Mouse (Mus musculus) adrenal gland, adult 18-20 months (tissue): ENCODE results near the gene Gm49373. TPM values are rescaled to one million over a fixed set of nuclear protein-coding genes. Genes with fewer than 3 reads are reported as not detected.
"Not testable (repeated sequence)": the region's sequence is repeated elsewhere in the genome, so short reads cannot be mapped to it uniquely, and the experiment has no call there.

ENCODE experiments used
- DNase-seq, 2 experiments: peaks; one replicate each; pipeline ENCODE4 v3.0.0; 2021 to 2022; ENCODE audit warnings: low spot score in 2 of 2
- total RNA-seq, 2 experiments: library from RNA; stranded (reverse); gene quantifications; 1 replicate in 1 of 2; 2 replicates in 1 of 2; pipeline ENCODE4 v1.2.3; 2021

Gene Gm49373
- total RNA-seq, 2 experiments from 2014 or later, result 0.53 to 0.80 TPM

DNA sequence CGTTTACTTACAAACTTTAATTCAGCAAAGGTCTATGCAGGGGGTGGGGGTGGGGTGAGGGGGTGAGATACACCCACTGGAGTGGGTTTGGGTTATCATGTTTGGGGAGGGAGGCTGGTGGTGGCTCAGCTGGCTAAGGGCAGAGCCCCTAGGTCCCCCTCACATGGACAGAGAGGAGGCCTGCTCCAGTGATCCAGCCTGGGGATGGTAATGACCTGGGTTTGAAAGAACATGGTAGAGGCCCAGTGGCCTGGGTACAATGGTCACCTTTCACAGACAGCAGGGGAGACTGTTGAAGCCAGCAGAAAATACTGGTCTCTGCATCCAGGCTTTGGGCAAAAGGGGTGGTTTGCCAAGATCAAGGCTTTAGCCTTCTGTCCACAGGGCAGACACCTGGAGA is 1.3 kb upstream of the Gm49373 start:
- DNase-seq, result no peak

DNA sequence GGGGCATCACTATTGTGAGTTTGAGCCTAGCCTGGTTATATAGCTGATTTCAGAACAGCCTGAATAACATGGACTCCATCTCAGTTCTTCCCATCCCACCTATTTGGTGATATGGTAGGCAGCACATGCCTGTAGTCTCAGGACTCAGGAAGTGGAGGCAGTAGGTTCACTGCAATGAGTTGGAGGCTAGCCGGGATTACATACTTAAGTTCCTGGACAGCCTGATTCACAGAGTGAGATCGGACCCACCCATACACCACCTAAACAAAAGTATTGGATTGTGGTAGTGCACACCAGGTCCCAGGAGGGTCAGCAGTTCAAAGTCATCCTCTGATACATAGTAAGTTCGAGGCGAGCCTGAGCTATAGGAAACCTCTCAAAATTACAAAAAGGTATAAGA is 255 bp downstream of the Gm49373 start:
- DNase-seq, result no peak

DNA sequence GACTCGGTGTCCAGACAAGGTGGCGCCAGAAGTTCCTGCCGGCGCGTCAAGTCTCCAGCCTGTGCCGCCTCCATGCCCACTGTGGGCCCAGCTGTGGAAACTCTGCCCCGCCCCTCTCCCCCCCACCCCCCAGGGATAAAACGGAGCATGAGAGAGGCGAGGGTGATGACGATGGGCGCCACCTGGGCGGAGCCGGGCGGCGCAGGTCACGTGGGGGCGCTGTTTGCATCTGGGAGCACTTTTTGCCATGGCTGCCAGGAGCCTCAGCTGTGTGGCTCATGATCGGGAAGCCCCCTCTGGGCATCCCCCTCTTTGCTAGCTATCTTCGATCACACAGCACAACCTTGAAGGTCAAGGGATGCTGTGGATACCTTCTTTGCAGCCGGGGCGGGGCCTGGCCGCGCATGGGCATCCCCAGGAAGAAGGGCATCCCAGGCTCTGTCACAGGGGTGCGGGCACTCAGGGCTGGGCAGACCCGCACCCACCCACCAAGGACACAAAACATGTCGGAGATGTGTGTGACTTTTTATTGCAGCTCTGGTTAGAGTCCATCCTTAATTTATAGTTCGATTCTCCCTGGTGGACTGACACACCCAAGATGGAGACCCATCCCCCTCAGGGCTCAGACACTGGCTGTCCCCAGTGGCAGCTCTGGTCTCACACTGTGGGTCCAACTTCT is 5.8 kb downstream of the Gm49373 start, which contains the start of gene Zglp1:
Zglp1 (minus strand) TSS at position 88 of the 679 bp plus-strand sequence.
- DNase-seq, result no peak

DNA sequence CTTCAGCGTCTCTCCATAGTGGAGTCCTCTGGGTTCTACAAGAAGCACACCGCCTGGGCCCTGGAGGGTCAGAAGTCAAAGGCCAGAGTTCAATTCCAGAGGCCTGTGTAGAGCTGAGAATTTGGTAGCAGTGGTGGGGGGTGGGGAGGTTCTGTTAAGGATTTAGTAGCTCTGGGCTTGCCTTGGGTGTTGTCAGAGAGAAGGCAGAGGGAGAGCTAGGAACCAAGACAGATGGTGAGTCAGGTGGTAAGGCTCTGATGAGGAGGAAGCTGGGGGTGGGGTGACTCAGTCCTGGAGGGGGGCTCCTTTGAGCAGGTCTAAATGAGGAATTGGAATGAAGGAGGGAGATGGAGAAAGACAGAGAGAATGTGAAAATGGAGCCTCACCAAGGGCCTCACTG is 10.0 kb downstream of the Gm49373 start:
- DNase-seq, result no peak

DNA sequence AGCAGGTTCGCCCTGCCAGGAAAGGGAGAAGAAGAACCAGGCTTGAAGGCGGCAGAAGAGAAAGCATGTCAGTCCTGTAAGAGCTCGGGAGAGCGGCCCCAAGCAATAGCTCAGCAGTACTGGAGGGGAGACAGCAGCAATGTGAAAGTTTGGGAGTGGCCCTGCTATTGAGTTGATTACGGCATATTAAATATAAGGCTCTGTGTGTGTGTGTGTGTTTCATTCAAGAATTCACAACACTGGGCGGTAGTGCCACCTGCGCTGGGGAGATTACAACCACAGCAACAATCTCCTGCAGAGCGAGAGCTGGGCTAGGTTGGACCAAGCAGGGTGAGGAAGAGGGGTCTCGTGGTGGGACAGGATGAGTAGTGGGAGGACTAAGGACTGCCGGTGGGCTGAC is 21.3 kb downstream of the Gm49373 start:
- DNase-seq, result no peak

DNA sequence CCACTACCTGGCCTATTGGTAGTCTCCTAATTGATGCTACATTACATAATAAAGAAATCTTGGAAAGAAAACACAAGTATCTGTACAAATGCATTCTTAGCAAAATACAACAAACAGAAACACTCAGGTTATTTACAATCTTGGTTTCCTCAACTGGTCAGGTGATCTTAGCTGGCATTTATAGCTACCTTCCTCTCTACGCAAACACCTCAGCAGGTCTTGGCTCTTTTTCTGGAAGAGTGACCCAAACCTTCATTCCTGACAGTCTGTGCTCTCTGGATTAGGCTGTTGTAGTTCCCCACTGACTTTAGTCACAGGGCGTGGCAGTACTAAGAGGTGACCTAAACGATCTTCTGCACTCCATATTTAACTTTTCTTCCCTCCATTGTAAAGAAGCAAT is 27.7 kb downstream of the Gm49373 start:
- DNase-seq, result no peak

DNA sequence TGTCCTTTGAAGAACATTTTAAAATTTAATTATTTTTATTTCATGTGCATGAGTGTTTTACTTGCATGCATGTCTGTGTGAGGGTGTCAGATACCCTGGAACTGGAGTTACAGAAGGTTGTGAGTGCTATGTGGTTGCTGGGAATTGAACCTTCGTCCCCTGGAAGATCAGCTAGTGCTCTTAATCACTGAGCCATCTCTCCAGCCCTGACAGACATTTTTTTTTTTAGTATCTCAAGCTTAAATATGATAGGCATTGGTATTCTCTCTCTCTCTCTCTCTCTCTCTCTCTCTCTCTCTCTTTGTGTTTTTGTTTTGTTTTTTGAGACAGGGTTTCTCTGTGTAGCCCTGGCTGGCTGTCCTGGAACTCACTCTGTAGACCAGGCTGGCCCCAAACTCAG is 28.1 kb downstream of the Gm49373 start:
- DNase-seq, result not testable (repeated sequence)

DNA sequence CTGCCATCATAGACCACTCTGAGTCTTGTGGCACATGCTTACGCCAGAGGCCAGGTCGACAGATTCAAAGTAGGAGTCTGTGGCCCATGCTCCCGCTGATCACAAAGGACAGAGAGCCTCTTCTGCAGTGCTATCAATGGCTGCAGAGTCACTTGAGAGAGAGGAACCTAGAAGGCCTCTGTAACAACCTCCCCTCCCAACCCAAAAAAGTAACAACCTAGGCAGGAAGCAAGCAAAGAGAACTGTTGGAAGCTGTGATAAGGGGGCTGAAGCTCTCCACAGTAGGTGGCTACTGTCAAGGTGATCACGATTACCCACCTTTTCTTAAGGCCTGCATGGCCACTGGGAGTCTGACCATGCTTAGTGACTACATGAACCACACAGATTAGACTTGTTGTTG is 29.3 kb downstream of the Gm49373 start:
- no peak for DNase-seq

DNA sequence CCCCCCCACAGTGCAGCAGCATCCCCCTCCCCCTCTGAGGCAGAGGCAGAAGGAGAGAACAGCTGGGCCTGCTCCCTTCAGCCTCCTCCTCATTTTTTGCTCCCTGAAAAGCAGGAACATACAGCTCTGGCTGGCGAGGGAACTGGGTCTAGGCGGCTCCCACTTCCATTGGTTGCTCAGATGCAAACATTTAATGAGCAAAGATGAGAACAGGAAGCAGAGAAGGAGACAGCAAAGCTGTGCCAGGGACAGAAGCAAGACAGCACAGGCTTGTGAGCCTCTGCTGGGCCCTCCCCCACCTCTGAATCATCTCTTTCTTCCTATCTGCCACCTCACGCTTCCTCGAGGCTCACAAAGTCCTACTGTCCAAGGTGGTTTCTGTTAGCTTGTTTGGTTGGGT is 31.6 kb downstream of the Gm49373 start:
- DNase-seq, result no peak

DNA sequence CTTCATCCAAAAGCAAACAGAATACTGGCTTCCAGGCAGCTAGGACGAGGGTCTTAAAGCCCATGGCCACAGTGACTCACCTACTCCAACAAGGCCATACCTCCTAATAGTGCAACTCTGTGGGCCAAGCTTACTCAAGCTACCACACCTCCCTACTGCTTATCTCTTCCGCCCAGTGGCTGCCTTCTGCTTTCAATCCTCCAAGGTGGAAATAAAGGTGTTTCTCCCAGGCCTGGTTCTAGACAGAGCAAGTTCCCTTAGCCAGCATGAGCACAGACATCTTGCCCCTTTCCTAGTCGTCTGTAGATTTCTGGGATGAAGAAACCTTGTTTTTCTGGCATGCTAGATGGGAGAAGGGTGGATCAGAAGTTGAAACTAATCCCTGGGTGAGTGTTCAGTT is 33.1 kb downstream of the Gm49373 start:
- DNase-seq, result no peak

DNA sequence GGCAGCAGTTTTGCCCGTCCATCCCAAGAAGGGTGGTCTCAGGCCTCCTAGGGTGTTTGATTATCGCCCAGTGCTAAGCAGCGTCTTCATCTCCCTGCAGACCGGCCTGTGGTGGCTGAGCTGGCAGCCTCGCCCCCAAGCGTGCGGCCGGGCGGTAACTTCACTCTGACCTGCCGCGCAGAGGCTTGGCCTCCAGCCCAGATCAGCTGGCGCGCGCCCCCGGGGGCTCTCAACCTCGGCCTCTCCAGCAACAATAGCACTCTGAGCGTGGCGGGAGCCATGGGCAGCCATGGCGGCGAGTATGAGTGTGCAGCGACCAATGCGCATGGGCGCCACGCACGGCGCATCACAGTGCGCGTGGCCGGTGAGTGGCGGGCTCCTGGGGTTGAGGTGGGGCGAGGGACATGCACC is 35.4 kb downstream of the Gm49373 start:
- DNase-seq, result no peak

DNA sequence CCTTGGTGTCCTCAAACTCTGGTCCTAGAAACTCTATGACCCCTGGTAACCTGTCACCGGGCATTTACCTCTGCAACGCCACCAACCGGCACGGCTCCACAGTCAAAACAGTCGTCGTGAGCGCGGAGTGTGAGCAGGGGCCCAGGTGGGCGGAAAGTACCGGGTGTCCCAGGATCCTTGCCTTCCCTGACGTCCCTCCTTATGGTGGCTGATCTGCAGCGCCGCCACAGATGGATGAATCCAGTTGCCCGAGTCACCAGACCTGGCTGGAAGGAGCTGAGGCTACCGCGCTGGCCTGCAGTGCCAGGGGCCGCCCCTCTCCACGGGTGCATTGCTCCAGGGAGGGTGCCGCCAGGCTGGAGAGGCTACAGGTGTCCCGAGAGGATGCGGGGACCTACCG is 36.2 kb downstream of the Gm49373 start:
- no peak for DNase-seq

DNA sequence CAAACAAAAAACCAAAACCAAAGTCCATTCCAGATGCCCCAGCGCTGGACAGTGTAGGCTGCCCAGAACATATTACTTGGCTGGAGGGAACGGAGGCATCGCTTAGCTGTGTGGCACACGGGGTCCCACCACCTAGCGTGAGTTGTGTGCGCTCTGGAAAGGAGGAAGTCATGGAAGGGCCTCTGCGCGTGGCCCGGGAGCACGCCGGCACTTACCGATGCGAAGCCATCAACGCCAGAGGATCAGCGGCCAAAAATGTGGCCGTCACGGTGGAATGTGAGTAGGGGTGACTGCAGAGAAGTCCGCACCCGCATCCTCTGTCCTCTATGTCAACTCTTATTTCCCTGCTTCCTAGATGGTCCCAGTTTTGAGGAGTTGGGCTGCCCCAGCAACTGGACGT is 36.7 kb downstream of the Gm49373 start:
- no peak for DNase-seq

DNA sequence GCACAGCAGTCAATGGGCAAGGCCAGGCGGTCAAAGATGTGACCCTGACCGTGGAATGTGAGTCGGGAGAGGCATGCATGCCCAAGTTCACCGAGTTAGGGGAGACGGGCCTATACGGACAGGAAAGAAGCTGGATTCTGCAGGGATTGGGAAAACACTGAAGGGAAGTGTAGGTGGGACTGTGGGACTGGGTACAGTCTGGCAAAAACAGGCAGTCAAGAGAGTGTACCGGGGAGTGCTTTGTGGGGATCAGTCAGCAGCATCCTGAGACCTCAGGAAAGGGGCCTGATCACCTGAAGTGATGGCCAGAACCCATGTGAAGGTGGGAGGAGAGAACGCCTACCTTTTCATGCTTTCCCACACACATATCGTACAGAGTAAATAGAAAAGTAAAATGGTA is 37.3 kb downstream of the Gm49373 start:
- DNase-seq, result no peak

DNA sequence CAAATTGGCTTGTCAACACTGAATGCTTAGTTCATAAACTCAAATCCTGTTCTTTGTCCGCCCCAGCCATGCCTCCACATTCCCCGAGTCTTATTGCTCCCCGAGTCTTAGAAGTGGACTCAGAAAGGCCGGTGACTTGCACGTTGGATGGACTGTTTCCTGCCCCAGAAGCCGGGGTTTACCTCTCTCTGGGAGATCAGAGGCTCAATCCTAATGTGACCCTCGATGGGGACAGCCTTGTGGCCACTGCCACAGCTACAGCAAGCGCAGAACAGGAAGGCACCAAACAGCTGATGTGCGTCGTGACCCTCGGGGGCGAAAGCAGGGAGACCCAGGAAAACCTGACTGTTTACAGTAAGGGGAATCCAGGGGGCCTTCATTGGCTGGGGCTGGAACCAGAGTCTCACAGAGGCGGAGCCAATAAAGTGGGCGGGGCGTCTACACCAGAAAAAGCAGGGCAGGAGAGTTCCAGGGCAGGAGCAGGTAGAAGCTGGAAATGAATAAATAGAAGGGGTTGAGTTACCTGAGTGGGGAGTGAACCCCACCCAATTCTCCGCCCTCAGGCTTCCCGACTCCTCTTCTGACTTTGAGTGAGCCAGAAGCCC is 38.3 kb downstream of the Gm49373 start:
- no peak for DNase-seq

DNA sequence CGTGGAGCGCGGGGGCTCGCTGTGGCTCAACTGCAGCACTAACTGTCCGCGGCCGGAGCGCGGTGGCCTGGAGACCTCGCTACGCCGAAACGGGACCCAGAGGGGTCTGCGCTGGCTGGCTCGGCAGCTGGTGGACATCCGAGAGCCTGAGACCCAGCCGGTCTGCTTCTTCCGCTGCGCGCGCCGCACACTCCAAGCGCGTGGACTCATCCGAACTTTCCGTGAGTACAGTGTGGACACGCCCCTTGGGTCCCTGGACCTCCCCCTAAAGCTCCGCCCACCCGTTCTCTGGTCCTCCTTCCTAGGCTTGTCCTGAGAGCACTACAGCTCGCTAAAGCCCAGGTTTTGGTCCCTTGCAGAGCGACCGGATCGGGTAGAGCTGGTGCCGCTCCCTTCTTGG is 39.8 kb downstream of the Gm49373 start:
- peak; percentile 81 to 82 for DNase-seq

DNA sequence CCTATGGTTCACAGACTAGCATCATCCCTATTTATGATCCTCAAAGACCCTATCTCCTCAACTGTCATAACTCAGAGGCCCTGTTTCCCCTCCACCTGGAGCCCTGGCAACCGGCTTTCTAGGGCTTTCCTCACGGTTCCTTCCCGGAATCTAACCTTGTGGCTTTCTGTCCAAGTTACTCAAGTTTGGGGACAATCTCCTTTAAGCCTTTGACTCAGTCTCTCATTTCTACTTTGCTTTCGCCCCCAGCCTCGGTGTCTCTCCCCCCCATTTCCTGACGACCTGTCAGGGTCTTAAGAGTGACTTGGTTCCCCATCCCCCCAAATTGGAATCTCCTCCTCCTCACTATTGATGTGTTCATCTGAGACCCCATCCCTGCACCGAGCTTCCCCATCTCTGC is 40.4 kb downstream of the Gm49373 start:
- no peak for DNase-seq

DNA sequence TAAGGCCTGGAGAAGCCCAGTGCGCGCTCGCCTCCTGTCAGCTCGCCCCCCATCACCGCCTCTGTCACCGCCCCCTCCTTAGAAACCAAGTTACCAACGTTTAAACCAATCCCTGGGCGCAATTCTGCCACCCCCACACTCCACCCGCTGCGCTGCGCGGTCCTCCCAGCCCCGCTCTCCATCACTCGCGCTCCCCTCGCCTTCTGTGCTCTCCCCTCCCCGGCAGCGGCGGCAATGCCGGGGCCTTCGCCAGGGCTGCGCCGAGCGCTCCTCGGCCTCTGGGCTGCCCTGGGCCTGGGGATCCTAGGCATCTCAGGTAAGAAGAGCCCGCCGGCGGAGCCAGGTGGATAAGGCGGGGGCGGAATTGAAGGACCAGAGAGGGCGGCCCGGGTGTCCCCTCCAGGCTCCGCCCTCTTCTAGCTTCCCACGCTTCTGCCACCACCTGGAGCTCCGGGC is 41.0 kb downstream of the Gm49373 start, which contains the start of gene Icam5:
Icam5 (plus strand) TSS at position 178 of the 456 bp plus-strand sequence.
- DNase-seq, result no peak

DNA sequence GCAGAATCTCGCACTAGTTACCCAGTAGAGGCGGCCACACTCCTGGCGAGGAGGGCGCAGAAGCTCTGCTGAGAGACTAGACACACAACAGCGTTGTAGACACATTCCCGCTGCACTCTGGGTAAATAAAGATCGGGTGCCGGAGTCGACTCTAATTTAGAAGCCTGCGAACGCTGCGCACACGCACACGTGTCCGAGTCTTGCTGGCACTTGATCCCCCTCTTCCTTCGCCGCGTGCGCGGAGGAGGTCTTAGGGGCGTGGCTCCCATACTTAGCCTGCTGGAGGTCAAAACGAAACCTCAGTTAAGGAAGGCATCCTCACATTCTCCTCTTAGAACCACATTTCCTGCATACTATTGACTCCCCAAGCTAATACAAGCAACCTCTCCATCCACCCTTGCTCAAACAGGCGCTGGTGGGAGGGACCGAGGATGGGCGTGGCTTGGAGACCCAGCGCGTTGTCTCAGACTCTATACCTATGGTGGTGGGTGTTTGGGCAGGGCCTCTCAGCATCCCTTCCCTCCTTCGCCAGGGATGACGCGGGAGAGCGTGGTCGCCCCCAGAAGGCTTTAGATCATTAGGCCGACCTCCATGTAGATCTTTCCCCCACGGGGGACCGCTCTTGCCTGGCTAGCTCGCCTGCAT is 41.5 kb downstream of the Gm49373 start:
- DNase-seq, result peak; percentile 55 to 56

DNA sequence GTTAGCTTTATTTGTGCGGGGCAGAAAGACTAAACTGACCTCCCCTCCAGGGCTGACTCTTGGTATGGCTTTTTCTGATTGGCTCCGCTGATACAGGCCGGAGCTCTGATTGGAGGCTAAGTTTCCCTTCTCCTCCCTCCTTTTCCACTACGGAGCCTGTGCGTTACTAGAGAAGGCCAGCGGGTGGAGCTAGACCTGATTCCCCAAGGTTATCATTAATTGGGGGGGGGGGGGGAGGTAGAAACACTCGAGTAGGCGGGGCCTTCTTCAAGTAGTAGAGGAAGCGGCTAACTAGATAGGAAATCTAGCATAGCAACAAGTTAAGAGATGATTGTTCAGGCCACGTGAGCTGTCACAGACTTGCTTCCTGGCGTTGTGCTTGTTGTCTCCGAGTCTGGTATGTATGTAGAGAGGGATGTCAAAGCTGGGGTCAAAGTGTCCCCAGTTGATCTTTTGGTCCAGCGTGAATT is 42.1 kb downstream of the Gm49373 start:
- peak; percentile 70 to 73 for DNase-seq

DNA sequence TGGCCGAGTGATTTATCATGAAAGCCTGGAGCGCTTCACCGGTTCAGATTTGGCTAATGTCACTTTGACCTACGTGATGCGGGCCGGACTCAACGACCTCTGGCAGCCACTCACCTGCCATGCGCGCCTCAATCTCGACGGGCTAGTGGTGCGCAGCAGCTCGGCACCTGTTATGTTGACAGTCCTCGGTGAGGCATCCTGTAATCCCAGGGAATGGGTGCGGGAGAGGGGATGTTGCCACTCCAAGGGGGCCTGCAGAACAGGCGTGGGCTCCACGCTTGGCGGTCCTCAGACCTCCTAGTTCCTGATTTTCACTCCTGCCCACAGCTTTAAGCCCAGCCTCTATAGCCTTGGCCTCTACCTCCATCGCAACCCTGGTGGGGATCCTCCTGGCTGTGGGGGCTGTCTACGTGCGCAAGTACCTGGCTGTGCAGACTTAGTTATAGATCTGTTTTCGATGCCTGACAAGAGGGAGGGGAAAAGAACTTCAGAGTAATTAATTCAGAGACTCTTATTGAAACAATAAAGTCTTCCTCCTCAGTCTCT is 42.8 kb downstream of the Gm49373 start:
- no peak for DNase-seq
